Mouse (Mus musculus): ENCODE data around the gene Helt. TPM values are rescaled to one million over a fixed set of nuclear protein-coding genes. Genes with fewer than 3 reads are reported as not detected.

Gene Helt
- polyA plus RNA-seq (2016; fragmentation: Nextera tagmentation; extraction: Ambion mirVana) = 0.25 and 0.68 TPM in 2 replicates

- WGBS = under 1% methylated on average over 50 of the region's 50 CpGs
- no peak within 1 kb of the TSS for H3K27ac ChIP-seq
- H3K36me3 ChIP-seq = no peaks in the 10 kb centered on the region
- no peak within 1 kb of the TSS for H3K4me3 ChIP-seq
- H3K27me3 ChIP-seq (replicated peaks) = peaks cover 92% of the 10 kb centered on the region
- H3K9me3 ChIP-seq = no peaks in the 10 kb centered on the region
- peak within 1 kb of the TSS; percentile 27; the same call in 1 of the 2 replicates for H3K4me2 ChIP-seq (replicated peaks)
- H3K9ac ChIP-seq = no peak within 1 kb of the TSS
- no peak for ATAC-seq (ENCODE audit: low FRiP score, low read depth)
- H3K4me1 ChIP-seq = peaks cover 13% of the 10 kb centered on the region
Observed at GRCm38 (mm10) chr8:46294181-46294892, at the start of gene Helt. Gene Helt (minus strand): TSS chr8:46294671.

- Histone ChIP-seq H3K9ac (no peak overlapping the region), H3K27me3 (replicated peaks) (no peaks in the 10 kb centered on the region), H3K4me2 (replicated peaks) (no peak overlapping the region), H3K9me3 (no peaks in the 10 kb centered on the region), H3K27ac (no peak overlapping the region), H3K36me3 (no peaks in the 10 kb centered on the region), H3K4me1 (no peaks in the 10 kb centered on the region), H3K4me3 (no peak overlapping the region)
- ATAC-seq (ENCODE audit: low FRiP score, low read depth) = no peak
- WGBS = 89% methylated on average over 13 of the region's 13 CpGs
Observed at GRCm38 (mm10) chr8:46342272-46342671, 47.8 kb upstream of the Helt start.

GRCm38 (mm10) chr8:46340381-46341273 lies 46.2 kb upstream of the Helt start:
- Histone ChIP-seq H3K4me3 (no peak overlapping the region), H3K9me3 (no peaks in the 10 kb centered on the region), H3K4me2 (replicated peaks) (no peak overlapping the region), H3K4me1 (no peaks in the 10 kb centered on the region), H3K27me3 (replicated peaks) (no peaks in the 10 kb centered on the region), H3K36me3 (no peaks in the 10 kb centered on the region), H3K27ac (no peak overlapping the region), H3K9ac (no peak overlapping the region)
- WGBS = 84% methylated on average over 14 of the region's 14 CpGs
- ATAC-seq (ENCODE audit: low FRiP score, low read depth) = no peak

GRCm38 (mm10) chr8:46339317-46339716 lies 44.8 kb upstream of the Helt start:
- Histone ChIP-seq H3K4me1 (no peaks in the 10 kb centered on the region), H3K9me3 (no peaks in the 10 kb centered on the region), H3K36me3 (no peaks in the 10 kb centered on the region), H3K4me2 (replicated peaks) (no peak overlapping the region), H3K27me3 (replicated peaks) (no peaks in the 10 kb centered on the region), H3K27ac (no peak overlapping the region), H3K4me3 (no peak overlapping the region), H3K9ac (no peak overlapping the region)
- ATAC-seq (ENCODE audit: low FRiP score, low read depth) = no peak
- WGBS = 84% methylated on average over 5 of the region's 5 CpGs

GRCm38 (mm10) chr8:46336351-46336750 lies 41.9 kb upstream of the Helt start:
- Histone ChIP-seq H3K27me3 (replicated peaks) (no peaks in the 10 kb centered on the region), H3K9me3 (no peaks in the 10 kb centered on the region), H3K4me3 (no peak overlapping the region), H3K4me1 (no peaks in the 10 kb centered on the region), H3K4me2 (replicated peaks) (no peak overlapping the region), H3K9ac (no peak overlapping the region), H3K27ac (no peak overlapping the region), H3K36me3 (no peaks in the 10 kb centered on the region)
- ATAC-seq (ENCODE audit: low FRiP score, low read depth) = no peak
- WGBS = 91% methylated on average over 8 of the region's 8 CpGs

GRCm38 (mm10) chr8:46332389-46333061 lies 38.1 kb upstream of the Helt start:
- Histone ChIP-seq H3K27ac (no peak overlapping the region), H3K9me3 (no peaks in the 10 kb centered on the region), H3K9ac (no peak overlapping the region), H3K36me3 (no peaks in the 10 kb centered on the region), H3K4me2 (replicated peaks) (no peak overlapping the region), H3K4me1 (no peaks in the 10 kb centered on the region), H3K27me3 (replicated peaks) (no peaks in the 10 kb centered on the region), H3K4me3 (no peak overlapping the region)
- 90% methylated on average over 7 of the region's 7 CpGs for WGBS
- ATAC-seq (ENCODE audit: low FRiP score, low read depth) = no peak

GRCm38 (mm10) chr8:46331801-46332200 lies 37.3 kb upstream of the Helt start:
- H3K27ac ChIP-seq = no peak overlapping the region
- H3K36me3 ChIP-seq = no peaks in the 10 kb centered on the region
- H3K9ac ChIP-seq = no peak overlapping the region
- H3K4me3 ChIP-seq = no peak overlapping the region
- H3K9me3 ChIP-seq = no peaks in the 10 kb centered on the region
- H3K27me3 ChIP-seq (replicated peaks) = no peaks in the 10 kb centered on the region
- H3K4me1 ChIP-seq = no peaks in the 10 kb centered on the region
- no peak overlapping the region for H3K4me2 ChIP-seq (replicated peaks)
- no peak for ATAC-seq (ENCODE audit: low FRiP score, low read depth)
- 84% methylated on average over 5 of the region's 5 CpGs for WGBS

GRCm38 (mm10) chr8:46329396-46329795 lies 34.9 kb upstream of the Helt start:
- H3K4me2 ChIP-seq (replicated peaks) = no peak overlapping the region
- H3K27ac ChIP-seq = no peak overlapping the region
- ATAC-seq (ENCODE audit: low FRiP score, low read depth) = no peak
- no peaks in the 10 kb centered on the region for H3K4me1 ChIP-seq
- H3K4me3 ChIP-seq = no peak overlapping the region
- no peaks in the 10 kb centered on the region for H3K36me3 ChIP-seq
- H3K9me3 ChIP-seq = no peaks in the 10 kb centered on the region
- WGBS = 86% methylated on average over 4 of the region's 4 CpGs
- no peaks in the 10 kb centered on the region for H3K27me3 ChIP-seq (replicated peaks)
- no peak overlapping the region for H3K9ac ChIP-seq

GRCm38 (mm10) chr8:46327284-46327683 lies 32.8 kb upstream of the Helt start:
- Histone ChIP-seq H3K9ac (no peak overlapping the region), H3K4me2 (replicated peaks) (no peak overlapping the region), H3K4me3 (no peak overlapping the region), H3K9me3 (no peaks in the 10 kb centered on the region), H3K4me1 (no peaks in the 10 kb centered on the region), H3K27me3 (replicated peaks) (no peaks in the 10 kb centered on the region), H3K36me3 (no peaks in the 10 kb centered on the region), H3K27ac (no peak overlapping the region)
- WGBS = 91% methylated on average over 7 of the region's 7 CpGs
- ATAC-seq (ENCODE audit: low FRiP score, low read depth) = no peak

- Histone ChIP-seq H3K4me2 (replicated peaks) (no peak overlapping the region), H3K4me3 (no peak overlapping the region), H3K9me3 (no peaks in the 10 kb centered on the region), H3K27ac (no peak overlapping the region), H3K9ac (no peak overlapping the region), H3K4me1 (no peaks in the 10 kb centered on the region), H3K36me3 (no peaks in the 10 kb centered on the region), H3K27me3 (replicated peaks) (no peaks in the 10 kb centered on the region)
- ATAC-seq (ENCODE audit: low FRiP score, low read depth) = no peak
- WGBS = 89% methylated on average over 5 of the region's 5 CpGs
Observed at GRCm38 (mm10) chr8:46326715-46327114, 32.2 kb upstream of the Helt start.

- no peaks in the 10 kb centered on the region for H3K4me1 ChIP-seq
- H3K27ac ChIP-seq = no peak overlapping the region
- H3K27me3 ChIP-seq (replicated peaks) = no peaks in the 10 kb centered on the region
- H3K4me3 ChIP-seq = no peak overlapping the region
- 71% methylated on average over 5 of the region's 5 CpGs for WGBS
- H3K9ac ChIP-seq = no peak overlapping the region
- no peaks in the 10 kb centered on the region for H3K36me3 ChIP-seq
- ATAC-seq (ENCODE audit: low FRiP score, low read depth) = no peak
- no peaks in the 10 kb centered on the region for H3K9me3 ChIP-seq
- H3K4me2 ChIP-seq (replicated peaks) = no peak overlapping the region
Observed at GRCm38 (mm10) chr8:46324676-46325075, 30.2 kb upstream of the Helt start.

GRCm38 (mm10) chr8:46323672-46324191 lies 29.3 kb upstream of the Helt start:
- WGBS = 74% methylated on average over 5 of the region's 5 CpGs
- Histone ChIP-seq H3K27ac (no peak overlapping the region), H3K4me1 (no peaks in the 10 kb centered on the region), H3K4me2 (replicated peaks) (no peak overlapping the region), H3K27me3 (replicated peaks) (no peaks in the 10 kb centered on the region), H3K9ac (no peak overlapping the region), H3K9me3 (no peaks in the 10 kb centered on the region), H3K4me3 (no peak overlapping the region), H3K36me3 (no peaks in the 10 kb centered on the region)
- no peak for ATAC-seq (ENCODE audit: low FRiP score, low read depth)

All from neural tube, embryonic 12.5 days (tissue).